Mouse (Mus musculus): Measurements from ENCODE around the gene Tbc1d21. TPM values are rescaled to one million over a fixed set of nuclear protein-coding genes. Genes with fewer than 3 reads are reported as not detected.

The Tbc1d21 gene
- total RNA-seq, 2 experiments from 2014 or later = not detected

- no peak for DNase-seq (ENCODE audit: low spot score in 2 of 2)
Observed at GRCm38 (mm10) chr9:58345963-58346362, 24.3 kb downstream of the Tbc1d21 start.

- DNase-seq (ENCODE audit: low spot score in 2 of 2) = no peak
Observed at GRCm38 (mm10) chr9:58341795-58342194, 28.5 kb downstream of the Tbc1d21 start.

- DNase-seq (ENCODE audit: low spot score in 2 of 2) = no peak
Observed at GRCm38 (mm10) chr9:58336650-58337281, 33.5 kb downstream of the Tbc1d21 start.

GRCm38 (mm10) chr9:58331276-58331675, 39.0 kb downstream of the Tbc1d21 start:
- DNase-seq (ENCODE audit: low spot score in 2 of 2) = no peak

- peak; percentile 58 to 83 for DNase-seq (ENCODE audit: low spot score in 2 of 2)
Observed at GRCm38 (mm10) chr9:58330293-58330692, 40.0 kb downstream of the Tbc1d21 start.

- no peak for DNase-seq (ENCODE audit: low spot score in 2 of 2)
Observed at GRCm38 (mm10) chr9:58327382-58327781, 42.9 kb downstream of the Tbc1d21 start.

GRCm38 (mm10) chr9:58326477-58327180, 43.6 kb downstream of the Tbc1d21 start:
- DNase-seq (ENCODE audit: low spot score in 2 of 2) = no peak

GRCm38 (mm10) chr9:58321681-58322080, 48.6 kb downstream of the Tbc1d21 start:
- no peak for DNase-seq (ENCODE audit: low spot score in 2 of 2)

- DNase-seq (ENCODE audit: low spot score in 2 of 2) = no peak
Observed at GRCm38 (mm10) chr9:58318317-58318716, 51.9 kb downstream of the Tbc1d21 start.

GRCm38 (mm10) chr9:58317381-58317780, 52.9 kb downstream of the Tbc1d21 start:
- no peak for DNase-seq (ENCODE audit: low spot score in 2 of 2)

- no peak for DNase-seq (ENCODE audit: low spot score in 2 of 2)
Observed at GRCm38 (mm10) chr9:58316784-58317183, 53.5 kb downstream of the Tbc1d21 start.

- DNase-seq (ENCODE audit: low spot score in 2 of 2) = no peak
Observed at GRCm38 (mm10) chr9:58315850-58316249, 54.4 kb downstream of the Tbc1d21 start.

GRCm38 (mm10) chr9:58314682-58315360, 55.4 kb downstream of the Tbc1d21 start:
- DNase-seq (ENCODE audit: low spot score in 2 of 2) = peak in 1 of 2 experiments; percentile 41

GRCm38 (mm10) chr9:58312944-58313359, 57.3 kb downstream of the Tbc1d21 start, which contains the start of gene Loxl1:
Gene Loxl1 (minus strand): TSS chr9:58313186.
- peak in 1 of 2 experiments; percentile 44 for DNase-seq (ENCODE audit: low spot score in 2 of 2)

GRCm38 (mm10) chr9:58312196-58312943, 57.9 kb downstream of the Tbc1d21 start:
- no peak for DNase-seq (ENCODE audit: low spot score in 2 of 2)

- DNase-seq (ENCODE audit: low spot score in 2 of 2) = no peak
Observed at GRCm38 (mm10) chr9:58311191-58311910, 58.9 kb downstream of the Tbc1d21 start.

GRCm38 (mm10) chr9:58310043-58310660, 60.1 kb downstream of the Tbc1d21 start:
- DNase-seq (ENCODE audit: low spot score in 2 of 2) = no peak

Measured in layer of hippocampus, adult 18-20 months (tissue).